Mouse (Mus musculus): ENCODE data around the gene Adgre5. TPM values are rescaled to one million over a fixed set of nuclear protein-coding genes. Genes with fewer than 3 reads are reported as not detected.

Adgre5 gene
- polyA plus RNA-seq, 1 experiment from 2014 or later: 17.1 TPM

- H3K9ac ChIP-seq (ENCODE audit: low read length): no peak overlapping the region
- H3K4me2 ChIP-seq (replicated peaks; ENCODE audit: low read depth): no peak overlapping the region
- no peaks in the 10 kb centered on the region for H3K9me3 ChIP-seq (ENCODE audit: control insufficient read depth, low read length)
- no peak for DNase-seq (ENCODE audit: low spot score)
- ATAC-seq (ENCODE audit: low FRiP score, low TSS enrichment): no peak
- H3K27ac ChIP-seq (replicated peaks): no peak overlapping the region
- 90% methylated on average over 8 of the region's 8 CpGs for WGBS
- TF ChIP-seq EP300 (optimal IDR thresholded peaks at IDR 0.05): no peak
- no peak for TF ChIP-seq CTCF (IDR thresholded peaks at IDR 0.05; ENCODE audit: low read depth)
- no peaks in the 10 kb centered on the region for H3K27me3 ChIP-seq (ENCODE audit: control insufficient read depth, insufficient read depth, low read length)
- no peaks in the 10 kb centered on the region for H3K36me3 ChIP-seq (ENCODE audit: control insufficient read depth, insufficient read depth, low read length)
- H3K4me3 ChIP-seq (ENCODE audit: low read depth, low read length): no peak overlapping the region
- H3K4me1 ChIP-seq (replicated peaks; ENCODE audit: control insufficient read depth, insufficient read depth): no peaks in the 10 kb centered on the region; the same call in 1 of the 2 replicates
These were observed 23.0 kb upstream of the Adgre5 start for GRCm38 (mm10) chr8:83764116-83764515.

- Histone ChIP-seq H3K9ac (ENCODE audit: low read length) (no peak overlapping the region), H3K4me2 (replicated peaks; ENCODE audit: low read depth) (no peak overlapping the region), H3K27me3 (ENCODE audit: control insufficient read depth, insufficient read depth, low read length) (no peaks in the 10 kb centered on the region), H3K36me3 (ENCODE audit: control insufficient read depth, insufficient read depth, low read length) (no peaks in the 10 kb centered on the region), H3K4me3 (ENCODE audit: low read depth, low read length) (no peak overlapping the region), H3K27ac (replicated peaks) (peak overlapping the region; percentile 63; the same call in 1 of the 2 replicates), H3K9me3 (ENCODE audit: control insufficient read depth, low read length) (no peaks in the 10 kb centered on the region), H3K4me1 (replicated peaks; ENCODE audit: control insufficient read depth, insufficient read depth) (no peaks in the 10 kb centered on the region; the same call in 1 of the 2 replicates)
- DNase-seq (ENCODE audit: low spot score): no peak
- 48% methylated on average over 2 of the region's 2 CpGs for WGBS
- TF ChIP-seq CTCF (IDR thresholded peaks at IDR 0.05; ENCODE audit: low read depth) (no peak), EP300 (optimal IDR thresholded peaks at IDR 0.05) (no peak)
- ATAC-seq (ENCODE audit: low FRiP score, low TSS enrichment): no peak; the same call in 1 of the 2 replicates
These were observed 18.2 kb upstream of the Adgre5 start for GRCm38 (mm10) chr8:83759231-83759759.

GRCm38 (mm10) chr8:83758298-83758697 lies 17.2 kb upstream of the Adgre5 start:
- no peak overlapping the region for H3K4me2 ChIP-seq (replicated peaks; ENCODE audit: low read depth)
- no peak overlapping the region for H3K9ac ChIP-seq (ENCODE audit: low read length)
- 59% methylated on average over 5 of the region's 5 CpGs for WGBS
- ATAC-seq (ENCODE audit: low FRiP score, low TSS enrichment) (no peak), DNase-seq (ENCODE audit: low spot score) (no peak)
- H3K4me3 ChIP-seq (ENCODE audit: low read depth, low read length): no peak overlapping the region
- TF ChIP-seq CTCF (IDR thresholded peaks at IDR 0.05; ENCODE audit: low read depth) (no peak), EP300 (optimal IDR thresholded peaks at IDR 0.05) (no peak)
- H3K9me3 ChIP-seq (ENCODE audit: control insufficient read depth, low read length): no peaks in the 10 kb centered on the region
- H3K27me3 ChIP-seq (ENCODE audit: control insufficient read depth, insufficient read depth, low read length): no peaks in the 10 kb centered on the region
- H3K36me3 ChIP-seq (ENCODE audit: control insufficient read depth, insufficient read depth, low read length): no peaks in the 10 kb centered on the region
- H3K27ac ChIP-seq (replicated peaks): no peak overlapping the region
- no peaks in the 10 kb centered on the region; the same call in 1 of the 2 replicates for H3K4me1 ChIP-seq (replicated peaks; ENCODE audit: control insufficient read depth, insufficient read depth)

- no peaks in the 10 kb centered on the region; the same call in 1 of the 2 replicates for H3K4me1 ChIP-seq (replicated peaks; ENCODE audit: control insufficient read depth, insufficient read depth)
- TF ChIP-seq CTCF (IDR thresholded peaks at IDR 0.05; ENCODE audit: low read depth): no peak
- no peak for TF ChIP-seq EP300 (optimal IDR thresholded peaks at IDR 0.05)
- no peaks in the 10 kb centered on the region for H3K9me3 ChIP-seq (ENCODE audit: control insufficient read depth, low read length)
- ATAC-seq (ENCODE audit: low FRiP score, low TSS enrichment) (peak; percentile 55), DNase-seq (ENCODE audit: low spot score) (no peak)
- H3K36me3 ChIP-seq (ENCODE audit: control insufficient read depth, insufficient read depth, low read length): no peaks in the 10 kb centered on the region
- H3K4me3 ChIP-seq (ENCODE audit: low read depth, low read length): no peak overlapping the region
- no peak overlapping the region for H3K4me2 ChIP-seq (replicated peaks; ENCODE audit: low read depth)
- H3K27ac ChIP-seq (replicated peaks): no peak overlapping the region
- H3K9ac ChIP-seq (ENCODE audit: low read length): no peak overlapping the region
- H3K27me3 ChIP-seq (ENCODE audit: control insufficient read depth, insufficient read depth, low read length): no peaks in the 10 kb centered on the region
- 60% methylated on average over 5 of the region's 6 CpGs for WGBS
These were observed 16.0 kb upstream of the Adgre5 start for GRCm38 (mm10) chr8:83757084-83757607.

- DNase-seq (ENCODE audit: low spot score): no peak
- Histone ChIP-seq H3K27me3 (ENCODE audit: control insufficient read depth, insufficient read depth, low read length) (no peaks in the 10 kb centered on the region), H3K4me3 (ENCODE audit: low read depth, low read length) (no peak overlapping the region), H3K4me2 (replicated peaks; ENCODE audit: low read depth) (no peak overlapping the region), H3K9me3 (ENCODE audit: control insufficient read depth, low read length) (no peaks in the 10 kb centered on the region), H3K9ac (ENCODE audit: low read length) (no peak overlapping the region), H3K36me3 (ENCODE audit: control insufficient read depth, insufficient read depth, low read length) (no peaks in the 10 kb centered on the region), H3K27ac (replicated peaks) (no peak overlapping the region), H3K4me1 (replicated peaks; ENCODE audit: control insufficient read depth, insufficient read depth) (no peaks in the 10 kb centered on the region; the same call in 1 of the 2 replicates)
- ATAC-seq (ENCODE audit: low FRiP score, low TSS enrichment): no peak
- 96% methylated on average over 3 of the region's 3 CpGs for WGBS
- TF ChIP-seq CTCF (IDR thresholded peaks at IDR 0.05; ENCODE audit: low read depth) (peak; percentile 61), EP300 (optimal IDR thresholded peaks at IDR 0.05) (no peak)
These were observed 15.1 kb upstream of the Adgre5 start for GRCm38 (mm10) chr8:83756273-83756672.

- Histone ChIP-seq H3K4me2 (replicated peaks; ENCODE audit: low read depth) (no peak overlapping the region), H3K9ac (ENCODE audit: low read length) (no peak overlapping the region), H3K9me3 (ENCODE audit: control insufficient read depth, low read length) (no peaks in the 10 kb centered on the region), H3K4me3 (ENCODE audit: low read depth, low read length) (no peak overlapping the region), H3K4me1 (replicated peaks; ENCODE audit: control insufficient read depth, insufficient read depth) (no peaks in the 10 kb centered on the region), H3K27me3 (ENCODE audit: control insufficient read depth, insufficient read depth, low read length) (no peaks in the 10 kb centered on the region), H3K36me3 (ENCODE audit: control insufficient read depth, insufficient read depth, low read length) (no peaks in the 10 kb centered on the region), H3K27ac (replicated peaks) (no peak overlapping the region)
- DNase-seq (ENCODE audit: low spot score): no peak
- 46% methylated on average over 2 of the region's 3 CpGs for WGBS
- TF ChIP-seq CTCF (IDR thresholded peaks at IDR 0.05; ENCODE audit: low read depth): peak; percentile 52
- TF ChIP-seq EP300 (optimal IDR thresholded peaks at IDR 0.05): no peak
- ATAC-seq (ENCODE audit: low FRiP score, low TSS enrichment): no peak
These were observed 13.0 kb upstream of the Adgre5 start for GRCm38 (mm10) chr8:83754149-83754548.

Data from stomach, postnatal 0 days (tissue).